Mouse (Mus musculus): ENCODE measurements around the gene Cmtm8.

DNA sequence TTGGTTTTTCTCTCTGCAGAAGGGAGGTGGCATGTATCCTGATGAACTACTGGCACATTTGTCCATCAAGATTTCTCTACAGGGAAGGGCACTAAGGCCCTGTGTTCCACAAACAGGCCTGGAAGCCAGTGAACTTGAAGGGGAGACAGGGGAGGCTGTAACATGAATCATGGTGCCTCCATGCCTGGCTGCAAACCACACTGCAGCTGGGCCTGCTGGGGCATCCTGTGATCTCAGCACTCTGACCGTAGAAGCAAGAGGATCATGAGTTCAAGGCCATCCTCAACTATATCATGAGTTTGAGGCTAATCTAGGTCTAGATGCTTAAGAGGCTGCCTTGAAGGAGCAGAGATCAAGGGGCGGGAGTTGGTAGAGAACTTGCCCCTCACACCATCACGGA lies 67.6 kb downstream of the Cmtm8 start:
- TF ChIP-seq GATA1 (IDR thresholded peaks at IDR 0.05; ENCODE audit: borderline replicate concordance, low read length): no peak
- no peak for TF ChIP-seq CTCF (IDR thresholded peaks at IDR 0.05; ENCODE audit: low read depth, low read length)
- TF ChIP-seq TAL1 (conservative IDR thresholded peaks at IDR 0.05; ENCODE audit: low read depth, low read length): no peak
